Mouse (Mus musculus) left cerebral cortex, adult 2 months (tissue): ENCODE measurements at regions not wholly inside any gene's neighbourhood (a gene's known extent, or its start where the extent isn't known, plus 50 kb on each side); places are given as distances from the start of the nearest gene placed in this dataset.

Experiments used
- DNase-seq, 2 experiments: peaks; one replicate each; pipeline ENCODE4 v3.0.0; 2021 to 2022; ENCODE audit warnings: low spot score in 2 of 2, mixed read lengths in 1 of 2; ENCODE audit errors: extremely low spot score in 1 of 2
- H3K27ac ChIP-seq: fragments of 200-600 bp; 2 replicates; pipeline ENCODE4 v1.8.1; 2022
- H3K4me3 ChIP-seq: fragments of 200-600 bp; 2 replicates; pipeline ENCODE4 v1.8.1; 2022
- CTCF ChIP-seq: fragments of 200-600 bp; IDR thresholded peaks from 2 replicates; pipeline ENCODE4 v1.8.1; 2022; ENCODE audit warnings: antibody characterized with exemption, mild to moderate bottlenecking, moderate library complexity
- intact Hi-C: fragments of 180-260 bp; cut with DNase I; formaldehyde crosslinking; loops from one replicate; pipeline ENCODE4 v1.15.1; 2025

GRCm38 (mm10) chr2:147961633-147962032 lies 85.1 kb downstream of the Foxa2 start:
- DNase-seq = no peak
- intact Hi-C loops = no loop called here
- H3K27ac ChIP-seq = no peak overlapping the region
- TF ChIP-seq CTCF = no peak
- H3K4me3 ChIP-seq = no peak overlapping the region

- no peak for TF ChIP-seq CTCF
- DNase-seq = no peak
- intact Hi-C loops = no loop called here
- Histone ChIP-seq H3K27ac (no peak overlapping the region), H3K4me3 (no peak overlapping the region)
These were observed 92.6 kb downstream of the Foxa2 start for GRCm38 (mm10) chr2:147954183-147954582.

GRCm38 (mm10) chr2:147951233-147951632 lies 95.5 kb downstream of the Foxa2 start:
- Histone ChIP-seq H3K4me3 (no peak overlapping the region), H3K27ac (no peak overlapping the region)
- intact Hi-C loops = no loop called here
- DNase-seq = no peak
- TF ChIP-seq CTCF = no peak

GRCm38 (mm10) chr2:147944171-147945040 lies 102.4 kb downstream of the Foxa2 start:
- H3K27ac ChIP-seq = no peak overlapping the region

GRCm38 (mm10) chr2:147942591-147942990 lies 104.2 kb downstream of the Foxa2 start:
- DNase-seq = no peak
- TF ChIP-seq CTCF = no peak
- intact Hi-C loops = no loop called here

More at GRCm38 (mm10) chr2:147944171-147945040, 102.4 kb downstream of the Foxa2 start:
- intact Hi-C loops = no loop called here
- DNase-seq = no peak
- no peak overlapping the region for H3K4me3 ChIP-seq
- TF ChIP-seq CTCF = no peak

GRCm38 (mm10) chr2:147941319-147941718 lies 105.5 kb downstream of the Foxa2 start:
- TF ChIP-seq CTCF = no peak
- Histone ChIP-seq H3K27ac (no peak overlapping the region), H3K4me3 (no peak overlapping the region)
- no peak for DNase-seq
- intact Hi-C loops = no loop called here

More at GRCm38 (mm10) chr2:147942591-147942990, 104.2 kb downstream of the Foxa2 start:
- Histone ChIP-seq H3K4me3 (no peak overlapping the region), H3K27ac (no peak overlapping the region)

GRCm38 (mm10) chr2:147932494-147932893 lies 114.3 kb downstream of the Foxa2 start:
- Histone ChIP-seq H3K27ac (no peak overlapping the region), H3K4me3 (no peak overlapping the region)
- intact Hi-C loops = no loop called here
- DNase-seq = no peak
- TF ChIP-seq CTCF = no peak

GRCm38 (mm10) chr2:147929031-147929711 lies 117.6 kb downstream of the Foxa2 start:
- intact Hi-C loops = no loop called here
- no peak overlapping the region for H3K27ac ChIP-seq
- TF ChIP-seq CTCF = no peak
- no peak for DNase-seq
- H3K4me3 ChIP-seq = no peak overlapping the region

- TF ChIP-seq CTCF = no peak
- Histone ChIP-seq H3K4me3 (no peak overlapping the region), H3K27ac (no peak overlapping the region)
- peak in 1 of 2 experiments; percentile 10 for DNase-seq
- intact Hi-C loops = no loop called here
These were observed 118.7 kb downstream of the Foxa2 start for GRCm38 (mm10) chr2:147927792-147928670.

GRCm38 (mm10) chr2:147926861-147927260 lies 119.9 kb downstream of the Foxa2 start:
- no peak overlapping the region for H3K27ac ChIP-seq
- TF ChIP-seq CTCF = no peak
- H3K4me3 ChIP-seq = no peak overlapping the region
- intact Hi-C loops = no loop called here
- no peak for DNase-seq

- no peak overlapping the region for H3K27ac ChIP-seq
- no peak overlapping the region for H3K4me3 ChIP-seq
- TF ChIP-seq CTCF = no peak
- intact Hi-C loops = no loop called here
- no peak for DNase-seq
These were observed 139.4 kb downstream of the Foxa2 start for GRCm38 (mm10) chr2:147907341-147907740.
